Mouse (Mus musculus) ES-E14 (cell line): ENCODE measurements around the gene Gm21954.

Experiments
- CHD2 ChIP-seq: IDR thresholded peaks from 2 replicates; pipeline ENCODE4 v1.6.1; 2014; ENCODE audit warnings: mild to moderate bottlenecking, low read depth, low read length, inconsistent platforms
- HCFC1 ChIP-seq: IDR thresholded peaks from 2 replicates; pipeline ENCODE4 v1.6.1; 2012; ENCODE audit warnings: low read length, inconsistent platforms, borderline replicate concordance; ENCODE audit not compliant: insufficient read depth
- MAFK ChIP-seq: IDR thresholded peaks from 2 replicates; pipeline ENCODE4 v1.6.1; 2014; ENCODE audit warnings: mild to moderate bottlenecking, low read depth, low read length, inconsistent platforms; ENCODE audit not compliant: insufficient read depth
- ZC3H11A ChIP-seq: IDR thresholded peaks from 2 replicates; pipeline ENCODE4 v1.6.1; 2012; ENCODE audit warnings: low read depth, mild to moderate bottlenecking, inconsistent platforms, low read length, borderline replicate concordance
- ZNF384 ChIP-seq: IDR thresholded peaks from 2 replicates; pipeline ENCODE4 v1.6.1; 2012; ENCODE audit warnings: low read depth, low read length, inconsistent platforms

- TF ChIP-seq HCFC1 (no peak), ZC3H11A (no peak), MAFK (no peak), ZNF384 (no peak), CHD2 (no peak)
These were observed 37.7 kb downstream of the Gm21954 start for GRCm38 (mm10) chr3:55434276-55434675.
